Mouse (Mus musculus): ENCODE results near the gene Gadl1. TPM values are rescaled to one million over a fixed set of nuclear protein-coding genes. Genes with fewer than 3 reads are reported as not detected.

Gadl1 gene
- polyA plus RNA-seq, 1 experiment from 2014 or later = 0.50 TPM

DNA sequence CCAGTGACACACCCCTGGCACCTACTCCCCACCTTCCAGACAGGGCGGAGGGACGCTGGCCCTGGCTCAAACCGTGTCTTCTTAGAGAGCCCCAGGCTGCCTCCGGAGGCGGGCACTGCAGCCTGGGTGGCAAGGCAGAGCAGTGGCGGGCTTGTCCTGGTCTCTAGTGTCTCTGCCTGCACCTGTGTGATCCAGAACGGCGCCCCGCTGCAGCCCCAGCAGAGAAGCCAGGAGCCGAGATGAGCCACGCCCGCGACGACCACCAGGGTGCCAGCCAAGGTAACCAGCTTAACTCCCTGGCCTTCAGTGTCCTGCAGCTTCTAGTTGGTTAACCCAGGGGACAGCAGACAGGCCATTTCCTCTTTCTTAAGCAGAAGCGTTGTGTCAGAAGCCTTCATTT lies 930 bp upstream of the Gadl1 start:
- Histone ChIP-seq H3K9me3 (no peaks in the 10 kb centered on the region), H3K4me2 (replicated peaks) (no peak overlapping the region), H3K27ac (no peak overlapping the region), H3K4me3 (replicated peaks) (no peak overlapping the region), H3K27me3 (replicated peaks) (no peaks in the 10 kb centered on the region), H3K4me1 (replicated peaks) (no peaks in the 10 kb centered on the region), H3K36me3 (no peaks in the 10 kb centered on the region), H3K9ac (no peak overlapping the region)
- ATAC-seq = no peak
- 15% methylated on average over 15 of the region's 15 CpGs for WGBS

DNA sequence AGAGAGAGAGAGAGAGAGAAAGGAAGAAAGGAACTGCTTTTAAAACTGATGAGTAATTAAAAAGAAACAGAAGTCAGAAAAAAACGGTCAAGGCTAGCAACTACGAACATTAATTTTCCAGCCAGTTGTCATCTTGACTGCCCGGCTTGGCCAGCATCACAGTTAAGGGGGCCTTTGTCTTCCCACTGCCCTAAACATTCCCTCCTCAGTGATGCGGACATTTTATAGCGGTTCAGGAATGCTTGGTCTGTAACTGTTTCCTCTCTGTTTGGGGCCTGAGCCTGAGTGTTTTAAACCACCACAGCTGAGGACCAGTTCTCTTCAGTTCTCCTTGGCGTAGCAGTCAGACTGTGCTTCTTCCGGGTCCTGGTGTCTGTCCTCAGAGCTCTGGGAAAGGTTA lies 4.8 kb downstream of the Gadl1 start:
- no peak overlapping the region for H3K4me3 ChIP-seq (replicated peaks)
- no peak overlapping the region for H3K27ac ChIP-seq

DNA sequence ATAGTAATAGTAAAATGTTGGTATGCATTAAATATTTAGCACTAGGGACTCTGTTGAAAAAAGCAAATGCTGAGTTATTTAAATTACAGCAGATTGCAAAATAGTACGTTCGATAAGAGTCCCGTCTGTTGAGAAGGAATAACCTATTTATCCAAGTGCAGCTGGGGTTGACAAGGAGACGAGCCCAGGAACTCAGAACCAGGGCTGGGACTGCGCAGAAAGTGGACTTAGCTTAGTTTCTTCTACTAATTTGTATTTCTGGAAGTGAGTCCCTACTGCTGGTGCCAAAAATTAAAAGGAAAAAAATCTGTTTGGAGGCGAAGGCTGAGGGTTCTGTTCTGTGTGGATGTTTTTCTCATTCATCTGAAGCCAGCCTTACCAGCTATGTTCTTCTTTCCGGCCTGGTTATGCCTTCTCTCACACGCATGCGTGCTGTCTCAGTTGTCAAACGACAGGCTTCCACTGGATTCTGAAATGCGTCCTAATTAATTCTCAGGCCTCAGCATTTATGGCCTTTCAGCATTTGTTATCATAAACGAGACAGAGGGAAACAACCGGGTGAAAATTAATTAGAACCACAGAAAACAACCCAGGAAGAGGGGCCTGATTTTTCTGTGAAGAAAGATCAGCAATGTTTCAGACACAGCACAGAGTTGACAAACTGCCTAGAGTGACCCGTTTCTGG lies 6.5 kb downstream of the Gadl1 start:
- H3K27me3 ChIP-seq (replicated peaks) = no peaks in the 10 kb centered on the region
- no peak overlapping the region for H3K9ac ChIP-seq
- H3K4me1 ChIP-seq (replicated peaks) = peaks cover 9% of the 10 kb centered on the region; the same call in 1 of the 2 replicates
- H3K36me3 ChIP-seq = no peaks in the 10 kb centered on the region
- no peak overlapping the region for H3K4me2 ChIP-seq (replicated peaks)
- no peak for ATAC-seq
- WGBS = 60% methylated on average over 14 of the region's 14 CpGs
- no peak overlapping the region for H3K27ac ChIP-seq
- H3K9me3 ChIP-seq = no peaks in the 10 kb centered on the region
- no peak overlapping the region for H3K4me3 ChIP-seq (replicated peaks)

More for the DNA sequence above, 4.8 kb downstream of the Gadl1 start:
- Histone ChIP-seq H3K9me3 (no peaks in the 10 kb centered on the region), H3K36me3 (no peaks in the 10 kb centered on the region), H3K9ac (no peak overlapping the region), H3K4me1 (replicated peaks) (peaks cover 9% of the 10 kb centered on the region; the same call in 1 of the 2 replicates), H3K4me2 (replicated peaks) (no peak overlapping the region), H3K27me3 (replicated peaks) (no peaks in the 10 kb centered on the region)
- no peak for ATAC-seq
- WGBS = 35% methylated on average over 7 of the region's 7 CpGs

DNA sequence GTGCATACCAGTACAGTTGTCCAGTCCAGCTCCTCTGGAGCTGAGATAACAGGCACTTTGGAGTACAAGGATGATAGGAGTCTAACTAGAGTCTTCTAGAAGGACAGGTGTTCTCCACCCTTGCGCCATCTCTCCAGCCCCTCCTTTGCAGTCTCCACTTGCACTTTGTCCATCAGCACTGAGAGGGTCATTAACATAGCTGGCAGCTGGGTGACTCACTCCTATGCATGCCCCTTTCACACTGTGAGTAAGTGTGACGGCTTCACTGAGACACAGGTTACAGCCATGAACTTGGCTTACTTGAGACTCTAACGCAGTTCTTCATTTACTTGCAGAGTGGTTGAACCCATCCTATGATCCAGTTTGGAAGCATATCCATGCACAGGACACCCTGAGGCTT lies 10.5 kb downstream of the Gadl1 start:
- Histone ChIP-seq H3K36me3 (no peaks in the 10 kb centered on the region), H3K4me1 (replicated peaks) (peaks cover under 1% of the 10 kb centered on the region; the same call in 1 of the 2 replicates), H3K9ac (no peak overlapping the region), H3K27me3 (replicated peaks) (no peaks in the 10 kb centered on the region), H3K9me3 (no peaks in the 10 kb centered on the region), H3K4me3 (replicated peaks) (no peak overlapping the region), H3K4me2 (replicated peaks) (no peak overlapping the region), H3K27ac (no peak overlapping the region)
- peak; percentile 95 for ATAC-seq
- WGBS = 75% methylated on average over 3 of the region's 3 CpGs

DNA sequence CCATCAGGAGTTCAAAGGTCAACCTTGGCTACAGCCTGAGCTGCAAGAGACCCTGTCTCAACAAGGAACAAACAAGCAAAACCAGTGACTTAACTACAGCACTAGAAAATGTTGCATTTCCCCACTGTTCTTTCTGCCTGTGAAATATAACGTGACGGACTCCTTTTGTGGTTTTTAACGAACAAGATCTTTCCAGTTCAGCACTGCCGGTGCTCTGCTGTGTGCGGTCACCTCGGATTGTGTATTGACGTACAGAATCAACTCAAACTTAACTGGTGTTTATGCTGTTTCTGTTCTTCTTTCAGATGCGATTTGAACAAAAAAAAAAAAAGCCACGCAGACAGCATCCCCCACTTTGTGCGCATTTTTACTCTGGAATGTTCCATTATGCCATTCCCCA lies 13.4 kb downstream of the Gadl1 start:
- H3K27me3 ChIP-seq (replicated peaks) = no peaks in the 10 kb centered on the region
- no peak for ATAC-seq
- no peak overlapping the region for H3K4me3 ChIP-seq (replicated peaks)
- no peak overlapping the region for H3K4me2 ChIP-seq (replicated peaks)
- no peak overlapping the region for H3K27ac ChIP-seq
- no peaks in the 10 kb centered on the region for H3K9me3 ChIP-seq
- 85% methylated on average over 10 of the region's 10 CpGs for WGBS
- no peak overlapping the region for H3K9ac ChIP-seq
- H3K4me1 ChIP-seq (replicated peaks) = no peaks in the 10 kb centered on the region
- H3K36me3 ChIP-seq = no peaks in the 10 kb centered on the region

DNA sequence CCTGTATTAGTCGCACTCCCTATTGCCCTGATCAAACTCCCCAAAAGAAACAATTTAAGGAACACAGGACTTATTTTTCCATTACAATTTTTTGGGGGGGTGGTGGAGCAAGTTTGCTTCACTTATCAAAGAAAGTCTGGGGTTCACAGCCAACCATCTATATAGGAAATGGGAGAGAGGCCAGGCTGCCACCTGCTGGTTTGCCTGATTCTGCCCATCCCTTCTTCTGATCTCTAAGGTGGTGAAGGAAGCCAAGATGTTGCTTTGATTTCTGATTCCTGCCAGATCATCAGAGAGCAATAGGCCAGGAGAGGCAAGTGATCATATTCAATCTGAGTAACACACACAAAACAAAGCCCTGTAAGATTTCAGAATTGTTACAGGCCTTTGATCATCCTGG lies 14.8 kb downstream of the Gadl1 start:
- ATAC-seq = no peak
- whole genome bisulfite sequencing = 94% methylated on average over 1 of the region's 1 CpGs

DNA sequence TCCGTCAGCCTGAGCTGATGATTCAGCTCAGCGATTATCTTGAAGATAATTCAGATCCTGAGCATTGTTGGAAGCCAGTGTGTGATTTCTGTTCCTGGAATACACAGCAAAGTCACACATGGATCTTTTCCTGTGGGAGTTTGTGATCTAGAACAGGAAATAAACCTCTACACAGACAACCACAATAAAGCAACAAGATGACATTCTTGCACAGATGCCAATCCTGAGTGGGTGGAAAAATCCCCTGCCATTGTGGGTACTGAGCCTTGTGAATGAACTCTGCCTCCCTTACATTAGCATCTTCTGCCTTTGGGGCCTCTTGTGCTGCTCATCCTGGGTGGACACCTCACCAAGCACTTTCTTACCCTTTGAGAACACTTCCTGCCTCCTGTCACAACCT lies 22.5 kb downstream of the Gadl1 start:
- no peaks in the 10 kb centered on the region for H3K36me3 ChIP-seq
- no peak for ATAC-seq
- H3K27ac ChIP-seq = no peak overlapping the region
- H3K4me1 ChIP-seq (replicated peaks) = no peaks in the 10 kb centered on the region
- H3K4me2 ChIP-seq (replicated peaks) = no peak overlapping the region
- no peak overlapping the region for H3K9ac ChIP-seq
- H3K4me3 ChIP-seq (replicated peaks) = no peak overlapping the region
- 62% methylated on average over 2 of the region's 2 CpGs for WGBS
- no peaks in the 10 kb centered on the region for H3K27me3 ChIP-seq (replicated peaks)
- H3K9me3 ChIP-seq = no peaks in the 10 kb centered on the region

More for the DNA sequence above, 14.8 kb downstream of the Gadl1 start:
- Histone ChIP-seq H3K27me3 (replicated peaks) (no peaks in the 10 kb centered on the region), H3K9ac (no peak overlapping the region), H3K4me1 (replicated peaks) (no peaks in the 10 kb centered on the region), H3K4me2 (replicated peaks) (no peak overlapping the region), H3K27ac (no peak overlapping the region), H3K9me3 (no peaks in the 10 kb centered on the region), H3K36me3 (no peaks in the 10 kb centered on the region), H3K4me3 (replicated peaks) (no peak overlapping the region)

DNA sequence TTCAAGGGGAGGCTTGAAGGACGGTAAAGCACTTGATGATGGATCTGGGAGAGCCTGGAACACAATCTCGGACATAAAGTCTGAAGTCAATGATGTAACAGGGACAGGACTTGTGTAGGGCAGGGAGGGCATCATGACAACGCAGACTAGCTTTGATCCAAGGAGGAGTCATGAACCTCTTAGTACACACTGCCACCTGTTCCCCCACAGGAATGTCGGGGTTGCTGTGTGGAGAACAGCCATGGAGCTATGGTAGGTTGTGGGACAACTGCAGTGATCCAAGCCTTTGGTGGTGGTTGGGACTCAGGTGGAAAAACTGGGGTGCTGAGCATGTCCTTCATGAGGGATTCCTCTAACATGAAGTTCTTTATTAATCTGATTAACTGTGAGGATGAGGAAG lies 23.5 kb downstream of the Gadl1 start:
- H3K4me1 ChIP-seq (replicated peaks) = no peaks in the 10 kb centered on the region
- H3K4me2 ChIP-seq (replicated peaks) = no peak overlapping the region
- H3K36me3 ChIP-seq = no peaks in the 10 kb centered on the region
- no peaks in the 10 kb centered on the region for H3K27me3 ChIP-seq (replicated peaks)
- no peak overlapping the region for H3K4me3 ChIP-seq (replicated peaks)
- H3K9me3 ChIP-seq = no peaks in the 10 kb centered on the region
- ATAC-seq = no peak
- H3K27ac ChIP-seq = no peak overlapping the region
- H3K9ac ChIP-seq = no peak overlapping the region
- WGBS = 90% methylated on average over 4 of the region's 4 CpGs

DNA sequence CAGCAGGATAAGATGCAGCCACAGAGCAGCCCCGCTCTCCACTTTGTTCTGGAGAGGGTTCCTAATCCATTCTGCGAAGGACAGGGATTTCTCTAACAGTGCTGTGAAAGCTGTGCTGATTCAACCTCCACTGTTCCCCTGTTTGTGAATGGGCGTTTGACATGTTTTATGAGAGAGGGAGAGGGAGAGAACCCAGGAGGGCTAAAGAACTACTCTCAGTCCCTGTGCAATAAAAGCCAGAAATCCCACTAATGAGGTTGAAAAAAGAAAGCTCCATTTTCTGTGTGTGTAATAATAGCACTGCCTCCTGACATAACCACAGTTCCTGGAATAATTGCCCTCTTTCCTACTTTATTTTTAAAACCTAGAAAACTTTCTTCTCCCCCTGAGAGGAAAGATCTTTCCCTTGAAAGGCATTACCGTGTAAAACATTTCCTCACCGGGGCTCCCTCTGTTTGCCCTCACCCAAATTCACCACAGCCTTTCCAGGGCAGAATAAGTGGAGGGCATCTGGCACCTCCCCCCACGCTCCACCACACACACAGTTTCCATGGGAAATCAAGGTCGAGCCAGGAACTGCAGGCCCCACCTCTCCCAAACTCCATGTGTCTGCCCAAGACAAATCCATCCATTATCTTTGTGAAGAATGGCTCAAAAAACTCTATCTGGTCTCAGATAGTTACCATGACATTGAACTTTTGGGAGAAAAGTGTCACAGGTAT lies 24.1 kb downstream of the Gadl1 start:
- no peak overlapping the region for H3K4me3 ChIP-seq (replicated peaks)
- H3K4me2 ChIP-seq (replicated peaks) = no peak overlapping the region
- no peaks in the 10 kb centered on the region for H3K9me3 ChIP-seq
- H3K9ac ChIP-seq = no peak overlapping the region
- WGBS = 43% methylated on average over 7 of the region's 7 CpGs
- no peak for ATAC-seq
- H3K27ac ChIP-seq = no peak overlapping the region
- H3K27me3 ChIP-seq (replicated peaks) = no peaks in the 10 kb centered on the region
- H3K36me3 ChIP-seq = no peaks in the 10 kb centered on the region
- H3K4me1 ChIP-seq (replicated peaks) = no peaks in the 10 kb centered on the region

DNA sequence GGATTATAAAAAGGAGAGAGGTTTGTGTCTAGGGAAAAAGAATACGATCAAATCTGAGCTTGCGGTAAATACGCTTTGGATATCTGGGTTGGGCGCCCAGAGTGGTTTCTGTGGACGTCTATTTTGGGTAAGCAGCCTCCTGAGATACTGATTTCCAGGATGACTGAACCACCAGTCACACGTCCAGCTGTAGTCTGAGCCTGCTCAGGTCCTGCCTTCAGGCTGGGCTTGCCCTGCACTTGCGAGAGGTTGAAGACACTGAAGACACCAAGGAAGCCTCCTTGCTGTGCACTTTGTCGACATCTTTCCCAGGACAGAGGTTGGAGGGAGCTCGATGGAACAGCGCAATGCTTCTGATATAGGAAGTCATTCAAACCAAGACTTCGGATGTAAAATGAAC lies 25.0 kb downstream of the Gadl1 start:
- H3K4me2 ChIP-seq (replicated peaks) = no peak overlapping the region
- H3K4me3 ChIP-seq (replicated peaks) = no peak overlapping the region
- H3K27me3 ChIP-seq (replicated peaks) = no peaks in the 10 kb centered on the region
- H3K9me3 ChIP-seq = no peaks in the 10 kb centered on the region
- no peaks in the 10 kb centered on the region for H3K4me1 ChIP-seq (replicated peaks)
- ATAC-seq = no peak
- WGBS = 87% methylated on average over 11 of the region's 11 CpGs
- H3K9ac ChIP-seq = no peak overlapping the region
- H3K27ac ChIP-seq = no peak overlapping the region
- H3K36me3 ChIP-seq = no peaks in the 10 kb centered on the region

DNA sequence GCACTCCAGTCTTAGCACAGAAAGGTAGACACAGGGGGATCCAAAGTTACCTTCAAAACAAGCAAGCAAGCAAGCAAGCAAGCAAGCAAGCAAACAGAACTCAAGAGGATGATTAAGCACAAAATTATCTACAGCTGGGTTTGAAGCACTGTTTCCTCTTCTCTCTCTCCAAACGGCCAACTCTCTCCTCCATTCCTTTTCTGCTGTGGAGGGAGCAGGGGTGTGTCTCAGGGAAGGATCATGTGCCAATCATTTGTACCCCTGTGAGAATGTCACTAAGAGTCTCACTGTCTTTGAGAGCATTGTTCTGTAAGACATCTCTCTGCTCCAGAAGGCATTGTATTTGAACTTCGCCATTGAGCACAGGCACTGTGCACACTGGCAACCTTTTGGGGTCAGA lies 27.1 kb downstream of the Gadl1 start:
- Histone ChIP-seq H3K4me3 (replicated peaks) (no peak overlapping the region), H3K4me2 (replicated peaks) (no peak overlapping the region), H3K4me1 (replicated peaks) (no peaks in the 10 kb centered on the region), H3K9me3 (no peaks in the 10 kb centered on the region), H3K9ac (no peak overlapping the region), H3K27ac (no peak overlapping the region), H3K36me3 (no peaks in the 10 kb centered on the region), H3K27me3 (replicated peaks) (no peaks in the 10 kb centered on the region)
- ATAC-seq = no peak
- WGBS = 67% methylated on average over 2 of the region's 2 CpGs

DNA sequence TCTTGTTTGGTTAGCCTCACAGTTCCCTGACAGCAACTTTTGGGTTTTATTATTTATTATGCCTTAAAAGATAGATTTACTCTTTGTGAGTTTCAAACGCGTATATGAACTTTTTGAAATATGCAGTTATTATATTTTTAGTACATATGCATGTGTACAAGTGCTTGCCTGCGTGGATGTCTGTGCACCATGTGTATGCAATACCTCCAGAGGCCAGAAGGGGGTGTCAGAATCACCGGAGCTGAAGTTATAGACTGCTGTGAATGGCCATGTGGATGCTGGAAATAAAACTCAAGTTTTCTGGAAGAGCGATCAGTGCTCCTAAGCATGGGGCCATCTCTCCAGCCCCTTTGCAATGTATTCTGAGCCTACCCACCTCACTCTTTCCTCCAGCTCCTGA lies 28.7 kb downstream of the Gadl1 start:
- no peak for ATAC-seq
- Histone ChIP-seq H3K27me3 (replicated peaks) (no peaks in the 10 kb centered on the region), H3K27ac (no peak overlapping the region), H3K36me3 (no peaks in the 10 kb centered on the region), H3K4me3 (replicated peaks) (no peak overlapping the region), H3K9me3 (no peaks in the 10 kb centered on the region), H3K4me1 (replicated peaks) (no peaks in the 10 kb centered on the region), H3K4me2 (replicated peaks) (no peak overlapping the region), H3K9ac (no peak overlapping the region)
- 93% methylated on average over 5 of the region's 5 CpGs for WGBS

DNA sequence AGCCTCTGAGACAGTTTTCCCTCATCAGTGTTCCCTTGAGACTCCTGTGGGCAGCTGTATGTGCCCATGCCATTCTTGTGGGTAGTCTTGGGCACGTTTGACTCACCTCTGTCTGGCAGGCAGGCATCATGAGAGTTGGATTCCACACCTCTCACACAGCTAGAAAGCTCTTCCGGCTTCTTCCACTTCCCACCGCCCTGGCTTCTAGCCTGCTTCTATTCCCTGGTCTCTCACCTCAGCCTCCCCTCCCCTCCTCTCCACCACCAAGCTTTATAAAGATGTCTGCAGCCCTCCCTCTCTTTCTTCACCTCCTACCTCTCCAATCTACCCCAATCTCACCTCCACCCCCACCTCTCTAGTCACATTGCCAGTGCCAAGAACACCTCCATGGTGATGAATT lies 30.2 kb downstream of the Gadl1 start:
- Histone ChIP-seq H3K27me3 (replicated peaks) (no peaks in the 10 kb centered on the region), H3K36me3 (no peaks in the 10 kb centered on the region), H3K9ac (no peak overlapping the region), H3K4me1 (replicated peaks) (no peaks in the 10 kb centered on the region), H3K4me2 (replicated peaks) (no peak overlapping the region), H3K4me3 (replicated peaks) (no peak overlapping the region), H3K27ac (no peak overlapping the region), H3K9me3 (no peaks in the 10 kb centered on the region)
- no peak for ATAC-seq
- WGBS = 85% methylated on average over 3 of the region's 3 CpGs

All from intestine, embryonic 15.5 days (tissue).